Mouse (Mus musculus) cerebellum, postnatal 10 days (tissue): ENCODE results near the gene Fam213a.
"Not testable (repeated sequence)": the region's sequence is repeated elsewhere in the genome, so short reads cannot be mapped to it uniquely, and the experiment has no call there.

ENCODE experiments used
- DNase-seq, 2 experiments: peaks; one replicate each; pipeline ENCODE4 v3.0.0; 2021; ENCODE audit warnings: mixed read lengths in 2 of 2

Fam213a gene

GRCm38 (mm10) chr14:41013630-41014613, at the start of gene Fam213a:
TSS of gene Fam213a (minus strand) at chr14:41013788.
- DNase-seq = peak; percentile 94 to 96

DNA sequence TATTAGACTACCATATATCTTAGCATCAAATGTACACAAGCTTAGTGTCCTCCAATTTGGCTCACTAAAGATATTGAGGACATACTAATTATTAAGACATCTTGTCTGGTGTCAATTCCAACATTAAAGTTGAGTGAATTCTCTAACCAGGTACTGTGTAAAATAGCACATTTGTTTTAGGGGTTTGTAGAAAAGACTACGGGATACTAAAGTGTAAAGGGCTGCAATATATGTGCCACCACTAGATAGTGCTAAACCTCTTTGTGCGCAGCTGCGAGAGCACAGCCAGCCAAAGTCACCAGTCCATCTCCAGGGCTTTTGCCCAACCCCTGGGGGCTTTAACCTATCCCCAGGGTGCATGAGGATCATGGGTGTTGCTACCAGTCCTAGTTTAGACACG, 39.6 kb upstream of the Fam213a start:
- not testable (repeated sequence) for DNase-seq

GRCm38 (mm10) chr14:41052481-41052880, 38.9 kb upstream of the Fam213a start:
- DNase-seq = peak; percentile 8 to 13

- no peak for DNase-seq
Observed at GRCm38 (mm10) chr14:41050471-41050870, 36.9 kb upstream of the Fam213a start.

- no peak for DNase-seq
Observed at GRCm38 (mm10) chr14:41047402-41047801, 33.8 kb upstream of the Fam213a start.

DNA sequence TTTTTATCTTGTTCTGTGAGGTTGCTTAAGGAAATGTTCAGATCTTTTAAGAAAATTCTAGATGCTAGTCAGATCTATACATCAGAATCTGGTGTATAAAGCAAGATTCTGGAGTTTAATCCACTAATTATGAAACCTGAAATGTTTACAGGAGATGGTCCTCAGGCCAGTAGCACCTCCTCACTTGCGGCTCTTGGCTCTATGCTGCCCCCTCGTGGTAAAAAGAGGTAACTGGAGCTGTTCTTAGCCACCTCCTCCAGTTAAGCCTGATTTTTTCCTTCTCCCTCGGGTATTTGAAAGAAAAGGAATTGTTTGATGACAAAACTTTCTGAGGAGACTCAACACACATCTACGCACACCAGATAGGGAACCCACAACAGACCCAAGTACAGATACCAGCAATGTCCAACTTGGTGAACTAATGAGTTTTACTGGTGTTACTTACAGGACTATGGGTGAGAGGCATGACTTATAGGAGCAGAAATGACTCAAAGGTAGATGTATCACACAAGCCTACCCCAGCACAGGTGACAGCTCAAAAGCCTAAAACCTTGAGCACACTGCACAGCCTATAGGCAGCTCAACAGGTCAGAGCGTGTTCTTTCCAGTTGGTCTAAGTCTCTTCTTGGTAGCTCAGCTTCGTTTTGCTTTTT, 21.7 kb upstream of the Fam213a start:
- peak; percentile 78 to 86 for DNase-seq

DNA sequence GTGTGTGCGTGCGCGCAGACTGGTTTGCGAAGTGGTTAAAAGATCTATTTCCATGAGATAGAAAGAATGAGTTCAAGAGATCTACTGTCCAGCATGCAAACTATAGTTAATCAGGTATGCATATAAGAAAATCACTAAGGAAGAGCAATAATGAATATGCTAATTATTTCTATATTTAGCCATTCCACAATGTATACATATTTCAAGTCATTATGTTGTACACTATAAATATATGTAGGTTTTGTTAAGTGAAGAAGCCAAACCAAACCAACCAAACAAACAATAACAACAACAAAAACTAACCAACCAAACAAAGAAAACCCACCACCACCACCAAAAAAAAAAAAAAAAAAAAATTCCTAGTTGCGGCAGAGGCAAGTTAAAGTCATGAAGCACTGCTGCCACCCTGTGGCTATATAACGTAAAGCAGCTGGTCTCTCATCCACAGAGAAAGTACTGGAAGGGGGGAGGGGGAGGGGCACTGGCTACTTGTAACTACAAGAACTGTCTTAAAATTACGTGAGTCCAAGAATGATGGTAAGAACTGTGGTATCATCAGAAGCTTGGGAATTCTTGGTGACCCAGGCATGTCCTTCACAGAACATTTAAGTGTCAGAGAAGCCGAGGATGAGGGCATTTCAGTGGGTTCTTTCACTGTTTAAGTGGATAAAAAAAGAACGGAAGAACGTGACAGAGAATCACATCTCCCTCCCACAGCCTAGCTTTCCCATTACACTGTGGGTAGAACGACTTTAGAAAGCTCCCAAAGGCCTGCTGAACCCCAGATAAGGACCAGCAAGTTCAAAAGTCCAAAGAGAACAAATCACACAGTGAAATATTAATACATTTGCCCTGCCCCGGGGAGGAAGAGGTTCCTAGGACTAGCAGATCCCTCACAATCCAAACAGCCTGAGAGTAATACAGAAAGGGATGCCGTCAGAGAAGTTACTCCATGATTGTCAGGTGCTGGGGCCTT, 19.8 kb upstream of the Fam213a start:
- peak; percentile 91 to 93 for DNase-seq

GRCm38 (mm10) chr14:41030989-41031513, 17.5 kb upstream of the Fam213a start:
- no peak for DNase-seq

DNA sequence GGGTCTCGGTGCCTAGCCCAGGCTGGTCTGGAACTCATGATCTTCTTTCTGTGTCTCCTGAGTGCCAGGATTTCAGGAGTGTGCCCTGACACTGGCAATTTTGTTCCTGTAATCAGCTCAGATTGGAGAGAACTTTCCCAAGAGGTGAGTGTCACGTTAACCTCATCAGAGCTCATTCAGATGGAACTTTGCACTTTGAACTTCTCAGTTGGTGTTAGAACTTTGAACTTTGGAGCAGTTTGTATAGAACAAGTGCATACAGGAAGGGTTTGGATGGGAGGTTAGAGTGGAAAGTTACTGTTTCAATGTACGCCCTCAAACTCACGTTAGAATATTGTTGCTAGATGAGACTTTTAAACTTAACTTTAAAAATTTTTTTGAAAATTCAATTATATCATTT, 15.7 kb upstream of the Fam213a start:
- no peak for DNase-seq

DNA sequence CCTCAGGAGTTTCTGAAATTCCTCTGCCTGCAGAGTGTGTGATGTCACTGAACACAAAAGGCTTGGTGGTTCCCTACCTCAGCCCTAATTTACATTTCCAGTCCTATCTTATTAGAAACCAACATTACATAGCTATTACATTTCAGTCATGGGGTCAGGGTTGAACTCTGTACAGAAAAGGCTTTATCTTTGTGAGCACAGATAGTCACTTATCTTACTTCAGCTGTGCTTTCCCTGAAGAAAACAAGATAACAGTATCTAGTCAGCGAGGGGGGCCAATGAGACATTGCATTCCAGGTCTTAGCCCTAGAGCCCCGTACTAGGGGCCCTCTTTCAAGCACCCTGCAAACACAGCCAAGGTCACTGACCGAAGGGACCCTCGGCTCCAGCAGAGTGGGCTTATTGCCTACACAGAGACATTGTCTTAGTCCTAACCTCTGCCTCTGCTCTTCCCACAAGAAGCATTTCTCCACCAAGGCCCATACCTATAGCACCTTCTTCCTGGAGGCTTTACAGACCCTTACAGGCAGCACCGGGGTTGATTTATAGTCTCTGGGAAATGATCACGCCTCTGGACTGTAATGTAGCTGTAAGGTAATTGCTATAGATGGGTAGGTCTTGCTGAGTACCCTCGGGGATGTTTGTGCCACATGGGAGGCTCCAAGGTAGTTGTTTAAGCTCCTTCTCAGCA, 12.2 kb upstream of the Fam213a start:
- DNase-seq = no peak

- DNase-seq = no peak
Observed at GRCm38 (mm10) chr14:41025087-41025486, 11.5 kb upstream of the Fam213a start.

GRCm38 (mm10) chr14:41021246-41021645, 7.7 kb upstream of the Fam213a start:
- DNase-seq = no peak

GRCm38 (mm10) chr14:41017460-41017859, 3.9 kb upstream of the Fam213a start:
- DNase-seq = no peak

DNA sequence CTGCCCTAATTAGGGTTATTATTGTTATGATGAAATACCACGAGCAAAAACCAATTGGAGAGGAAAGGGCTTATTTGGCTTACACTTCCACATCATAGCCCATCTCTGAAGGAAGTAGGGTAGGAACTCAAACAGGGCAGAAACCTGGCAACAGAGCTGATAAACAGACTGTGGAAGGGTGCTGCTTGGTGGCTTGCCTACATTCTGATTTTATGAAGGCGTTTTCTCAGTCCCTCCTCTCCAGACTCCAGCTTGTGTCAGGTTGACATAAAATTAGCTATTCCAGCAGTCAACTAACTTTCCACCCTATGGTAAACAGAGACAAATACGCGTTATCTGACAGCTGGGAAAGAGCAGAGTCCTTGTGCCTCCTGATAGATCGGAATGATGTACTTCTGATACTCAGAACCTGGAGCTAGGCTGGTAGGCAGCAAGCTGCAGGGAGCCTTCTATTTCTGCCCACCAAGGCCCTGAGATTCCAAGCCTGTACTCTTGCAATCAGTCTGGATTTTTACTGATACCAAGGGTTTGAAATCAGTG, 1.2 kb upstream of the Fam213a start:
- no peak for DNase-seq

GRCm38 (mm10) chr14:41013143-41013542, 445 bp downstream of the Fam213a start:
- DNase-seq = no peak

GRCm38 (mm10) chr14:41011916-41012315, 1.7 kb downstream of the Fam213a start:
- no peak for DNase-seq

- DNase-seq = peak; percentile 15 to 41
Observed at GRCm38 (mm10) chr14:41008138-41008537, 5.5 kb downstream of the Fam213a start.

DNA sequence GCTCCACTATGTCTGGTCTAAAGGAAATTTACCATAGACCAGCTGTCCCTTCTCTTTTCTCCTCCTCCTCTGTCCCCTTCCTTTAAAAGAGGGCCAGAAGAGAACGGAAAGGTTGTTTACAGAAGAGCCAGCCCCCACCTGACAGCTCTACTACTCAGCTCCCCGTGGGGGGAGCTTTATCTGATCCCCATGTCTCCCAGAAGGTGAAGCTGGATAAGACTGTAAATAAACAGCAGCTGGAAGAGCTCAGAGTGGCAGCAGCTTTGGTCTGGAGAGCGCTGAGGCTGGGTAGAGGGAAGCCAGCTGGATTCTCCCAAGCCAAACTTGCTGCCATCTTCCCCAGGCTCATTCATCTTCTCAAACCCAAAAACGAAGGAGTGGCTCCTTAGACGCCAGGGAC, 5.9 kb downstream of the Fam213a start:
- no peak for DNase-seq

DNA sequence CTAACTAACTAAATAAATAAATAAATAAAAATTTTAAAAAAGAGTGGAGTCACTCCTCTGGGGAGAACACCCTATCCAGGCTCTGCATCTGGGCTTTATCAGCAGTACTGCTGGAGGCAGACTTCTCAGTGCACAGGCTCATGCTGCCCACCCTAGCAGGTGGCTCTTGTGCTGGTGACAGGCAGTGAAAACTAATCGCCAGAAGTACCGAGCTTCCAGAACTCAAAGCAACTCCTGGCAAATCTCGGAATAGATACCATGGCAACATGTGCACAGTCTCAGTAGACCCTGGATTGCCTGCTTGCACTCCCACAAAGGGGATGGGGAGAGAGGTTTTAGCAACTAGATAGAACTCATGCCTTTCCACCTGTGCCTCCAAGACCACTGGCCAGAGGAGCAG, 6.7 kb downstream of the Fam213a start:
- no peak for DNase-seq

DNA sequence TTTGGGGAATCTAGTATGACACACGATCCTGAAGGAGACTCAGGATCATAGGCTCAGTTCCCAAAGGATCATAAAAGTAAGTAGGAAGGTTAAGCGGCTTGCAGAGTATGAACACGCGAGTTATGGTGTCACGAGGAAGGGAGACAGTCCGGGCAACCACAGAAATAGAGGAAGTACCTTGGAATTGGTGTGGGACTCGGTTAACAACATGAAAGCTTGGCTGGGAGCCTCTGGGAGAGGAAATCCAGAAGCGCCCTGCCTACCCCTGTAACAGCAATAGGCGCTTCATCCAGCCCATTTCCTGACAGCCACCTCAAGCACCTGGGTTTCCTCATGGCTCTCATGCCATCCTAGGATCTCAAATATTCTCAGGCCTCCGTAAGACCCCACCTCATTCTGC, 7.3 kb downstream of the Fam213a start:
- DNase-seq = no peak

- DNase-seq = peak; percentile 19 to 32
Observed at GRCm38 (mm10) chr14:41005716-41006115, 7.9 kb downstream of the Fam213a start.
